Mouse (Mus musculus) embryonic facial prominence, embryonic 15.5 days (tissue): ENCODE measurements at regions not wholly inside any gene's neighbourhood (a gene's known extent, or its start where the extent isn't known, plus 50 kb on each side); places are given as distances from the start of the nearest gene placed in this dataset.
A peak's percentile ranks its signal among the peaks of the same experiment; 100 is the strongest.

Source experiments
- ATAC-seq: fragments of 200-750 bp; cut with Nextera tagmentation; 2 replicates; pipeline ENCODE4 v1.8.0; 2017; ENCODE audit warnings: low read depth, moderate TSS enrichment; ENCODE audit not compliant: insufficient number of reproducible peaks, low FRiP score, low TSS enrichment
- H3K27ac ChIP-seq: fragments of 300-500 bp; sonication (generic); replicated peaks from 2 replicates; pipeline ENCODE4 v1.5.1; 2015; ENCODE audit warnings: mild to moderate bottlenecking, inconsistent platforms
- H3K27me3 ChIP-seq: fragments of 300-500 bp; sonication (generic); 2 replicates; pipeline ENCODE4 v1.6.1; 2015; ENCODE audit warnings: inconsistent platforms
- H3K36me3 ChIP-seq: fragments of 300-500 bp; sonication (generic); 2 replicates; pipeline ENCODE4 v1.6.1; 2015; ENCODE audit warnings: mild to moderate bottlenecking, inconsistent platforms
- H3K4me1 ChIP-seq: fragments of 300-500 bp; sonication (generic); 2 replicates; pipeline ENCODE4 v1.6.1; 2015; ENCODE audit warnings: inconsistent platforms
- H3K4me2 ChIP-seq: fragments of 300-500 bp; sonication (generic); replicated peaks from 2 replicates; pipeline ENCODE4 v1.6.1; 2015; ENCODE audit warnings: mild to moderate bottlenecking, inconsistent platforms
- H3K4me3 ChIP-seq: fragments of 300-500 bp; sonication (generic); replicated peaks from 2 replicates; pipeline ENCODE4 v1.5.1; 2015; ENCODE audit warnings: mild to moderate bottlenecking, inconsistent platforms
- H3K9ac ChIP-seq: fragments of 300-500 bp; sonication (generic); 2 replicates; pipeline ENCODE4 v1.6.1; 2015; ENCODE audit warnings: inconsistent platforms
- H3K9me3 ChIP-seq: fragments of 300-500 bp; sonication (generic); replicated peaks from 2 replicates; pipeline ENCODE4 v1.6.1; 2016; ENCODE audit warnings: inconsistent platforms
- WGBS: fragments of 180-500 bp; shearing (Covaris S2); methylation state at CpG from one replicate; pipeline ENCODE4 v1.1.7; 2015; 5-methylcytosine and 5-hydroxymethylcytosine counted together

- Histone ChIP-seq H3K4me2 (no peak overlapping the region), H3K27ac (no peak overlapping the region)
These were observed 580.2 kb downstream of the Zfp706 start for GRCm38 (mm10) chr15:36427334-36427733.

DNA sequence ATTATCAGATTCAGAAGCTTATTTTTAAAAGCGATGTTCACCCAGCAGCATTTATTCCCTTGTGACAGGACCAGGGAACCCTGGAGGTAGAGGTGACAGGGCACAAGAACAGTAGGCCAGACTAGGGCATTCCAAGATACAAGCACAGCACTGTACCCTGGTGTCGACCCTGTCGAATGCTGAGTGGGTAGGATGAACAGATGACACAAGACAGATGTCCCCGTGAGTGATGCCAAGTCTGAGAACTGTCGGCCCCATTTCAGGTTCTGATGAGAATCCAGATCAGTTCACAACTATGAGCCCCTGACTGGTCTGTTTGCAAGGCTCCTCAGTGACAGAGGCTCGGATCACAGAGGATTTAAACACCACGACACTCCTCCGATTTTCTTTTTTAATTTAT is 581.7 kb downstream of the Zfp706 start:
- H3K4me3 ChIP-seq: no peak overlapping the region
- no peaks in the 10 kb centered on the region for H3K4me1 ChIP-seq
- H3K4me2 ChIP-seq: no peak overlapping the region
- no peaks in the 10 kb centered on the region for H3K36me3 ChIP-seq
- no peak overlapping the region for H3K9ac ChIP-seq
- WGBS: 74% methylated on average over 8 of the region's 8 CpGs
- H3K27ac ChIP-seq: no peak overlapping the region
- no peaks in the 10 kb centered on the region for H3K9me3 ChIP-seq
- H3K27me3 ChIP-seq: no peaks in the 10 kb centered on the region
- ATAC-seq: no peak

More at GRCm38 (mm10) chr15:36427334-36427733, 580.2 kb downstream of the Zfp706 start:
- no peaks in the 10 kb centered on the region for H3K27me3 ChIP-seq
- no peak overlapping the region for H3K9ac ChIP-seq
- 50% methylated on average over 4 of the region's 4 CpGs for WGBS
- H3K4me1 ChIP-seq: no peaks in the 10 kb centered on the region
- no peak for ATAC-seq
- H3K9me3 ChIP-seq: no peaks in the 10 kb centered on the region
- H3K4me3 ChIP-seq: no peak overlapping the region
- no peaks in the 10 kb centered on the region for H3K36me3 ChIP-seq

- no peak overlapping the region for H3K9ac ChIP-seq
- H3K4me1 ChIP-seq: no peaks in the 10 kb centered on the region
- ATAC-seq: no peak
- H3K4me2 ChIP-seq: no peak overlapping the region
- H3K27ac ChIP-seq: no peak overlapping the region
- 86% methylated on average over 8 of the region's 8 CpGs for WGBS
- no peak overlapping the region for H3K4me3 ChIP-seq
- no peaks in the 10 kb centered on the region for H3K9me3 ChIP-seq
- H3K27me3 ChIP-seq: no peaks in the 10 kb centered on the region
- H3K36me3 ChIP-seq: no peaks in the 10 kb centered on the region
These were observed 583.5 kb downstream of the Zfp706 start for GRCm38 (mm10) chr15:36424047-36424446.

DNA sequence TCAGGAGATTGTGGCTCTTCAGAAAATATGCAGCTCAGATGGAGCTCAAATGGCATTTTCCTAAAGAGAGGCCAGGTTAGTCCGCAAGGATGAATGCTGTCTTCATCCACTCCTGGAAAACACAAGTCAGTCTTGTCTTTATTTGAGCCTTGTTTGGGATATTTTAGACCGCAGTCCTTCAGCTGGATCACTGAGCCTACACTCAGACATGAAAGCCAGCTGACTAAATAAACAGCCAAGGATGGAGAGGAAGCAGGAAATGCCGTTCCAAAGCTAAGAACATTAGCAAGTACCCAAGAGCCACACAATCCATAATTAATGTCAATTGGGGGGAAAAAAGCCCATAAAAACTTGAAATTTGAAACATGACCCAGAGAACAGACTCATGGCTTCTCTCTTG is 584.8 kb downstream of the Zfp706 start:
- no peaks in the 10 kb centered on the region for H3K4me1 ChIP-seq
- H3K27ac ChIP-seq: no peak overlapping the region
- no peak overlapping the region for H3K4me2 ChIP-seq
- no peaks in the 10 kb centered on the region for H3K36me3 ChIP-seq
- no peak overlapping the region for H3K4me3 ChIP-seq
- no peaks in the 10 kb centered on the region for H3K27me3 ChIP-seq
- no peak for ATAC-seq
- H3K9ac ChIP-seq: no peak overlapping the region
- WGBS: 48% methylated on average over 3 of the region's 3 CpGs
- H3K9me3 ChIP-seq: no peaks in the 10 kb centered on the region

DNA sequence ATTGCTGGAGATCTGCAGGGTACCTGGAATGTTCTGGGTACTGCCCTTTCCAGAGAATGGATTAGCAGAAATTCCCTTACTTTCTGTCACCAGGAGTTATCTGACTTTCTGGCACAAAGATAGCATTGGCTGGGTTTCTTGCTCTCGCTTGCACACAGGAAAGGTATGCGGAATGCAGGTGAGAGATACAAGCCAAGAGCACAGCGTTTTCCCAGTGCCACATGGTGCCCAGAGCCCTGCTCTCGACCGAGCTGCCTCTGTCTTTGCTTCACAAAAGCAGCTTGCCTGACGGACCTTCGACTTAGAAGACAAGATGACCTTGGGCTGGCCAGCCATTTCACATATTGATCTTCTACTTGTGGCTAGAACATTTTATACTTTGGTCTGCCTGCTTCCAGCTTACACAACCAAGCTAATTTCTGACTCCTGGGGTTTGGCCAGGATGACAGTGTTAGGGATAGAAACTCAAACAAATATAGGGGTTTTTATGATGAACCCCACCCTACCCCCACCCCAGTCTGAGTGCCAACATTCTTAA is 587.6 kb downstream of the Zfp706 start:
- Histone ChIP-seq H3K9ac (no peak overlapping the region), H3K4me3 (no peak overlapping the region), H3K27me3 (no peaks in the 10 kb centered on the region), H3K36me3 (no peaks in the 10 kb centered on the region), H3K4me1 (no peaks in the 10 kb centered on the region), H3K4me2 (no peak overlapping the region), H3K9me3 (no peaks in the 10 kb centered on the region), H3K27ac (no peak overlapping the region)
- ATAC-seq: no peak
- WGBS: 72% methylated on average over 7 of the region's 7 CpGs

DNA sequence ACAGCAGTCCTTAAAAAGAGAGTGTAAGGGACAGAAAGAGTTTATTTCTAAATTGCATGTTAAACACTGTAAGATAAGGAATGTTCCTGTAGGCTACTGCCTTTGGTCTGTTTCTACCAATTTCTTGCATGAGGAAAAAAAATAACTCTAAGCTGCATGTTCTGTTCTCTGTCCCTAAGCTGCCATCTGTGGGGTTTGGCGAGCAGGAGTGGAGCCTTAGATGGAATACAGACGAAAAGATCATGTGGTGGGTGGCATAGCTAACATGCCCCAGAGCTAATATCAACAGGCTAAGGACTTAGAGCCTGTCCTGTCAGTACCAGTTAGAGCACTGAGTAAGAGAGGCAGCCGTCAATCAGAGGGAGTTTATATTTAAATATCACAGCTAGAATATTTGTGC is 590.1 kb downstream of the Zfp706 start:
- Histone ChIP-seq H3K9me3 (no peaks in the 10 kb centered on the region), H3K27ac (no peak overlapping the region), H3K36me3 (no peaks in the 10 kb centered on the region), H3K4me3 (no peak overlapping the region), H3K4me1 (no peaks in the 10 kb centered on the region), H3K9ac (no peak overlapping the region), H3K27me3 (no peaks in the 10 kb centered on the region), H3K4me2 (no peak overlapping the region)
- no peak for ATAC-seq
- 38% methylated on average over 3 of the region's 3 CpGs for WGBS

DNA sequence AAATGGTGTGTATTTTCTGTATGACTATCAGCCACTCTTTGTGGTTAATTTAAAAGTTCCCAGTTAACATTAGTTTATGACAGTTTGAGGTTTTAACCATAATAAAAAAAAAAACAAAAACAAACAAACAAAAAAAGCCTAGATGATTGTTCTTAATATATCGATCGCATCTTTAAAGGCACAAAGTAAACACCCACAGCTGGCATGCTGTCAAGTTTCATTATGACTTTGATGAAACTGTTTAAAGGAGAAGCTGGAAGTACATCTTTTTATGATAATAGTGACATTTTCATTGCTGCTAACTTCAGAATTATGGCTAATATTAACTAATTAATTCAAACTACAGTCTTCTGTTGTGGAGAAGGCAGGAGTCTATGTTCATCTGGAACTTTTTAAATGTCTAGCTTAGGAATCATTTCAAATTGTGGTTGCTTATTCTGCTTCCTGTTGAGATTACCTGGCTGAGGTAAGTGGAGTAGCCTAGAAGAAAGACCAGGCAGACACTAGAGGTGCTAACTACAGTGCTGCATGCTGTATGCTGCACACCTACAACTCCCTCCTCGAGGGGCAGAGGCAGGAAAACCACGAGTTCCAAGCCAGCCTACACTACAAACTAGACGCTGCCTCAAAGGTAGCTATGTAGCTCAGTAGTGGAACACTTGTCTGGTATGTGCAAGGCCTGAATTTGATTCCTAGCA is 591.9 kb downstream of the Zfp706 start:
- H3K27ac ChIP-seq: no peak overlapping the region
- no peak for ATAC-seq
- WGBS: 61% methylated on average over 5 of the region's 5 CpGs
- H3K27me3 ChIP-seq: no peaks in the 10 kb centered on the region
- no peaks in the 10 kb centered on the region for H3K4me1 ChIP-seq
- no peak overlapping the region for H3K4me3 ChIP-seq
- H3K9ac ChIP-seq: no peak overlapping the region
- no peak overlapping the region for H3K4me2 ChIP-seq
- H3K9me3 ChIP-seq: no peaks in the 10 kb centered on the region
- no peaks in the 10 kb centered on the region for H3K36me3 ChIP-seq

DNA sequence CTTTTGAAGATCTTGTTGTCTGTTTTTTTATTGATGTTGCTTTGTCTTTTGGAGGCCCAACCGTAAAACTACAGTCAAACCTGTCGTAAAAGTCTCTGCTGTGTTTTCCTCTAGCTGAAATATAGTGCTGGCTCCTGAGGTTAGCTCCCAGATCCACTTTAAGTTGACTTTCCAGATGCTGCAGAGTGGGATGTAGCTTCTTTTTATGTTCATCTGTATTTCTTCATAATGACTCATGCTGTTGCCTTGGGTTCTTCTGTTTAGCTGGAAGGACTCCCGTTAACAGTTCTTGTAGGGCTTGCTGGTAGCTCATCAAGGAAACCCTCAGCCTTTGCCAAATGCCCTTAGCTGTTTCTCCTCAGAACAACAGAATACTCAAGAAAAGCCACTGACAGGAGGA is 595.6 kb downstream of the Zfp706 start:
- Histone ChIP-seq H3K9me3 (no peaks in the 10 kb centered on the region), H3K27me3 (no peaks in the 10 kb centered on the region), H3K4me3 (no peak overlapping the region), H3K9ac (no peak overlapping the region), H3K27ac (no peak overlapping the region), H3K4me2 (no peak overlapping the region), H3K4me1 (no peaks in the 10 kb centered on the region), H3K36me3 (no peaks in the 10 kb centered on the region)
- WGBS: 87% methylated on average over 3 of the region's 3 CpGs
- ATAC-seq: no peak

- H3K27me3 ChIP-seq: no peaks in the 10 kb centered on the region
- no peak overlapping the region for H3K9ac ChIP-seq
- H3K4me2 ChIP-seq: no peak overlapping the region
- no peak overlapping the region for H3K4me3 ChIP-seq
- peaks cover 8% of the 10 kb centered on the region; the same call in 1 of the 2 replicates for H3K4me1 ChIP-seq
- H3K36me3 ChIP-seq: no peaks in the 10 kb centered on the region
- ATAC-seq: 0 out of 2 replicates have a peak, but pooled peaks have one; percentile 47
- WGBS: 66% methylated on average over 3 of the region's 3 CpGs
- H3K27ac ChIP-seq: no peak overlapping the region
- H3K9me3 ChIP-seq: no peaks in the 10 kb centered on the region
These were observed 602.1 kb downstream of the Zfp706 start for GRCm38 (mm10) chr15:36405446-36405845.

- peak; percentile 56; the same call in 1 of the 2 replicates for ATAC-seq
- Histone ChIP-seq H3K4me2 (no peak overlapping the region), H3K4me3 (no peak overlapping the region), H3K9me3 (no peaks in the 10 kb centered on the region), H3K36me3 (no peaks in the 10 kb centered on the region), H3K9ac (no peak overlapping the region), H3K27ac (0 out of 2 replicates have a peak overlapping the region, but pooled peaks have one; percentile 12), H3K4me1 (peaks cover 20% of the 10 kb centered on the region), H3K27me3 (no peaks in the 10 kb centered on the region)
- 70% methylated on average over 6 of the region's 6 CpGs for WGBS
These were observed 604.0 kb downstream of the Zfp706 start for GRCm38 (mm10) chr15:36403336-36404119.

DNA sequence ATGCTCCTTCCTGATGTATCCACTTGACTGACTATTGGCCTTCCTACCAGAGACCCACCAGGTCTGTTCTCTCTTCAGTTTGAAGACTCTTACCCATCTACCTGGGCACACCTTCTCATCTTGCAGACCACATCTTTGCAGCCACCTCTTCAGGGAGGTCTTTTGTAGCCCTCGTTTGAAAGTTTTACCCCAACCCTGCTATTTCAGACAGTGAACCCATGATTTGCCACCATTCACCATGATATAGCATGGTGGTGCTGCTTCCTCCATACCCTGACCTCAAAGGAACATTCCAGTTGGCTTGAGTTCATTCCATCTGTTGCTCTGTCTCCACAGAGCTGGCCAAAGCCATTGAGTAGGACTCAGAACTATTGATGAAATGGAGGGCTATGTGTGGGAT is 605.5 kb downstream of the Zfp706 start:
- H3K27ac ChIP-seq: no peak overlapping the region
- ATAC-seq: no peak

More for the DNA sequence above, 605.5 kb downstream of the Zfp706 start:
- H3K36me3 ChIP-seq: no peaks in the 10 kb centered on the region
- H3K9me3 ChIP-seq: no peaks in the 10 kb centered on the region
- no peak overlapping the region for H3K4me3 ChIP-seq
- peaks cover 20% of the 10 kb centered on the region for H3K4me1 ChIP-seq
- no peaks in the 10 kb centered on the region for H3K27me3 ChIP-seq
- no peak overlapping the region for H3K4me2 ChIP-seq
- no peak overlapping the region for H3K9ac ChIP-seq
- 87% methylated on average over 1 of the region's 1 CpGs for WGBS
